24 mouse cellular contexts compared by ENCODE assay signal in the genomic region with DNA sequence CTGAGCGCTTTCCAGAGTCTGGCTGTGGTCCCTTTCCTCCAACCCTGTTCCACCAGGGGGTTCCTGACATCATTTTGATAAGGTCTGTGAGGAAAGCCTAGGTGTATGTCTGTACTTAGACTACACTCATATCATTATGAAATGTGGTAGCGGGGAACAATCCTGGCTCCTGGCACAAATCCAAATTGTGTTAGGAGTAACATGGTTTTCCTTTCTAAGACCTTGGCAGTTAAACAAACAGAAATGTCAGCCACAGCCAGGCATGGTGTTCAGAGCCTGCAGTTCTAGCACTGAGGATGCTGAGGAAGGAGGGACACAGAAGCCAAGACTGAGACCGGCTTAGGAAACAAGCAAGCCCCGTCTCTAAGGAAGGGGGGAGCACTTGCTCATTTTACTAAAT.
DNase-seq lines count a peak whose midpoint lies in the region; ATAC-seq and TF ChIP-seq lines count a peak whose summit lies in the region.
"Had no signal": no experiment of that assay in that cellular context is flagged by ENCODE, and none has a peak within 500 bp of the region (broad histone marks: within the 10 kb centered on the region; RNA-seq: fewer than 3 reads in every experiment).

No protein-coding gene starts in this region.

- WGBS in forebrain, embryonic 13.5 days = 57% methylated on average over 4 of the region's 4 CpGs
- WGBS in forebrain, embryonic 12.5 days = 72% methylated on average over 4 of the region's 4 CpGs
- WGBS in hindbrain, embryonic 14.5 days = 63% methylated on average over 4 of the region's 4 CpGs
- WGBS in hindbrain, embryonic 10.5 days = 88% methylated on average over 4 of the region's 4 CpGs

- ATAC-seq in forebrain, embryonic 13.5 days = no peak
- no peak for ATAC-seq in forebrain, embryonic 12.5 days (ENCODE audit: low FRiP score)
- no peak for ATAC-seq in hindbrain, embryonic 14.5 days (ENCODE audit: low FRiP score)
- ATAC-seq: activated CD4-positive, CD25-positive, alpha-beta regulatory T cell, adult 4 months; intestine, embryonic 16.5 days; liver, postnatal 0 days had no signal

- no peak overlapping the region for H3K9ac ChIP-seq in forebrain, embryonic 13.5 days
- H3K9ac ChIP-seq in forebrain, embryonic 12.5 days = no peak overlapping the region
- H3K9ac ChIP-seq in hindbrain, embryonic 14.5 days = no peak overlapping the region; the same call in 1 of the 2 replicates
- H3K9ac ChIP-seq: heart, embryonic 13.5 days; limb, embryonic 12.5 days; liver, postnatal 0 days; midbrain, embryonic 12.5 days had no signal

- peak overlapping the region; percentile 40 for H3K27ac ChIP-seq in forebrain, embryonic 13.5 days
- no peak overlapping the region; the same call in 1 of the 2 replicates for H3K27ac ChIP-seq in forebrain, embryonic 12.5 days
- peak overlapping the region; percentile 17; the same call in 1 of the 2 replicates for H3K27ac ChIP-seq in hindbrain, embryonic 14.5 days
- H3K27ac ChIP-seq in hindbrain, embryonic 10.5 days = no peak overlapping the region
- H3K27ac ChIP-seq: limb, embryonic 12.5 days; midbrain, embryonic 12.5 days had no signal

- H3K36me3 ChIP-seq in forebrain, embryonic 13.5 days (ENCODE audit: poor library complexity, severe bottlenecking) = peaks cover 25% of the 10 kb centered on the region
- H3K36me3 ChIP-seq in forebrain, embryonic 12.5 days (replicated peaks) = peaks cover 23% of the 10 kb centered on the region; the same call in 1 of the 2 replicates
- peaks cover 22% of the 10 kb centered on the region; the same call in 1 of the 2 replicates for H3K36me3 ChIP-seq in hindbrain, embryonic 14.5 days (replicated peaks; ENCODE audit: control insufficient read depth, insufficient read depth)
- H3K36me3 ChIP-seq in hindbrain, embryonic 10.5 days = peaks cover 45% of the 10 kb centered on the region

- intact Hi-C loops in left cerebral cortex, postnatal 36 days (cut with DNase I) = no loop called here

- no peak for TF ChIP-seq POLR2A in brain, embryonic 14.5 days (IDR thresholded peaks at IDR 0.05; ENCODE audit: borderline replicate concordance, extremely low read depth, insufficient read depth, insufficient read length, poor library complexity, severe bottlenecking)

- H3K27me3 ChIP-seq in forebrain, embryonic 13.5 days = no peaks in the 10 kb centered on the region
- no peaks in the 10 kb centered on the region for H3K27me3 ChIP-seq in forebrain, embryonic 12.5 days
- no peaks in the 10 kb centered on the region for H3K27me3 ChIP-seq in hindbrain, embryonic 14.5 days (ENCODE audit: control insufficient read depth, insufficient read depth, low read length)
- H3K27me3 ChIP-seq in hindbrain, embryonic 10.5 days (ENCODE audit: insufficient read depth, poor library complexity, severe bottlenecking) = no peaks in the 10 kb centered on the region
- H3K27me3 ChIP-seq: heart, embryonic 13.5 days; limb, embryonic 12.5 days; midbrain, embryonic 12.5 days had no signal

- no peak overlapping the region for H3K4me2 ChIP-seq in forebrain, embryonic 13.5 days
- H3K4me2 ChIP-seq in forebrain, embryonic 12.5 days = no peak overlapping the region
- no peak overlapping the region for H3K4me2 ChIP-seq in hindbrain, embryonic 14.5 days (replicated peaks)
- H3K4me2 ChIP-seq: heart, embryonic 13.5 days; limb, embryonic 12.5 days; liver, embryonic 11.5 days; midbrain, embryonic 12.5 days had no signal

- H3K4me3 ChIP-seq in forebrain, embryonic 13.5 days = no peak overlapping the region
- no peak overlapping the region for H3K4me3 ChIP-seq in forebrain, embryonic 12.5 days (replicated peaks)
- no peak overlapping the region for H3K4me3 ChIP-seq in hindbrain, embryonic 14.5 days (replicated peaks; ENCODE audit: low read length)
- no peak overlapping the region for H3K4me3 ChIP-seq in hindbrain, embryonic 10.5 days
- H3K4me3 ChIP-seq: heart, embryonic 13.5 days; limb, embryonic 12.5 days; midbrain, embryonic 12.5 days had no signal

- H3K4me1 ChIP-seq in forebrain, embryonic 13.5 days = peaks cover 57% of the 10 kb centered on the region
- peaks cover 29% of the 10 kb centered on the region for H3K4me1 ChIP-seq in forebrain, embryonic 12.5 days
- peaks cover 14% of the 10 kb centered on the region for H3K4me1 ChIP-seq in hindbrain, embryonic 14.5 days (replicated peaks; ENCODE audit: control insufficient read depth, insufficient read depth, low read length)
- H3K4me1 ChIP-seq in hindbrain, embryonic 10.5 days (replicated peaks) = peaks cover 8% of the 10 kb centered on the region

- DNase-seq in adrenal gland, adult 2 months = peak; percentile 16
- no peak for DNase-seq in adrenal gland, adult 8-10 months
- no peak for DNase-seq in hindbrain, embryonic 14.5 days (ENCODE audit: low spot score)
- no peak for DNase-seq in hindbrain, embryonic 10.5 days (ENCODE audit: low spot score)
- peak; percentile 63 for DNase-seq in brain, embryonic 14.5 days (ENCODE audit: low read depth)
- DNase-seq in left cerebral cortex, postnatal 36 days (ENCODE audit: low spot score in 2 of 2) = no peak
- DNase-seq: cerebellum, adult 8-10 months; gastrocnemius, postnatal 14 days; heart, adult 18-20 months; heart, postnatal 4 days; kidney, adult 9 months; kidney, postnatal 14 days; layer of hippocampus, postnatal 36 days; liver, postnatal 0 days; lung, postnatal 14 days; right cerebral cortex, postnatal 14 days had no signal

- H3K9me3 ChIP-seq in forebrain, embryonic 13.5 days (replicated peaks) = no peaks in the 10 kb centered on the region
- H3K9me3 ChIP-seq in forebrain, embryonic 12.5 days = no peaks in the 10 kb centered on the region
- no peaks in the 10 kb centered on the region for H3K9me3 ChIP-seq in hindbrain, embryonic 14.5 days (ENCODE audit: control insufficient read depth, low read length)
- no peaks in the 10 kb centered on the region for H3K9me3 ChIP-seq in hindbrain, embryonic 10.5 days
- H3K9me3 ChIP-seq: heart, embryonic 13.5 days; limb, embryonic 12.5 days; midbrain, embryonic 12.5 days had no signal

- TF ChIP-seq CTCF in brain, embryonic 14.5 days (IDR thresholded peaks at IDR 0.05; ENCODE audit: borderline replicate concordance, extremely low read depth, insufficient read depth, insufficient read length) = no peak

Comparison
In these comparisons a context has a peak if more than half of its experiments do, and no peak if none do; other contexts are left out.
1. DNase-seq: peak in adrenal gland, adult 2 months (single experiment) and brain, embryonic 14.5 days (single experiment); none in adrenal gland, adult 8-10 months (single experiment), hindbrain, embryonic 14.5 days (single experiment), hindbrain, embryonic 10.5 days (single experiment) and left cerebral cortex, postnatal 36 days (0 of 2).
2. H3K27ac ChIP-seq: peak in forebrain, embryonic 13.5 days (single experiment) and hindbrain, embryonic 14.5 days (single experiment); none in forebrain, embryonic 12.5 days (single experiment) and hindbrain, embryonic 10.5 days (single experiment).